Mouse (Mus musculus): Measurements from ENCODE around the gene Myo1e. TPM values are rescaled to one million over a fixed set of nuclear protein-coding genes. Genes with fewer than 3 reads are reported as not detected.

Myo1e gene
- polyA plus RNA-seq, 1 experiment = 15.4 TPM

DNA sequence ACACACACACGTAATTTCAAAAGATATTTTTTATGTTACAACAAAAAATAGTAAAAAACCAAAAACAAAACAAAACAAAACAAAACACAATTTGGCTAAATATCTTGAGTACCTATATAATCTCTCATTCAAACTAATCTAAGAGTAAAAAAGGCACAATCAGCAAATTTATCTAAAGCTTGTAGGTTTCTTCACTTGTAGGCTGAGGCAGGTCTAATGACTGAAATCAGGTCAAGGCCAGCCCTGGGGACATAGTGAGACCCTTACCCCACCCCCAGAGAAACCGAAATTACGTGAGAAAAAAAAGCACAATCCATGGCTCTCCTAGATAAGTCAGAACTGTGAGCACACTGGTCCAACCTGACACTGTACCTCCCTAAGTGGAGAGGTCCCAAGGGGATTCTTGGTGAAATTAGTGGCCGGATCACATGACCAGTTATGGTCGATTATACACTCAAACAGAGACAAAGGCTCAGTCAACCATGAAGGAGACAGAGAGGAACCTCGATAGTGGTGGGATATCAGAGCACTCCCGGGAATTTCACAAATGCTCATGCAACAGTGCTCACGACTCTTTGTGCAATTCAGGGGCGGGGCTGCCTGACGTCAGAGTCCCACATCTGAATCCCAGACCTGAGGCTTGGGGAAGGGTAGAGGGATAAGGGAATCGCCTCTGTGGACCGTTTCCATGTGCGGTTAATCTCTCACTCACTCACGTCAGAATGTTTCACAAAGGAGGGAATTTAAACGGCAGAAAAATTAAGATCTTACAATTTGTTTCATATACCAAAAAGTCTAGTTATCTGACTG is 3.7 kb upstream of the Myo1e start:
- no peaks in the 10 kb centered on the region for H3K36me3 ChIP-seq (ENCODE audit: control insufficient read depth, insufficient read depth, low read length)
- WGBS = 57% methylated on average over 15 of the region's 15 CpGs

DNA sequence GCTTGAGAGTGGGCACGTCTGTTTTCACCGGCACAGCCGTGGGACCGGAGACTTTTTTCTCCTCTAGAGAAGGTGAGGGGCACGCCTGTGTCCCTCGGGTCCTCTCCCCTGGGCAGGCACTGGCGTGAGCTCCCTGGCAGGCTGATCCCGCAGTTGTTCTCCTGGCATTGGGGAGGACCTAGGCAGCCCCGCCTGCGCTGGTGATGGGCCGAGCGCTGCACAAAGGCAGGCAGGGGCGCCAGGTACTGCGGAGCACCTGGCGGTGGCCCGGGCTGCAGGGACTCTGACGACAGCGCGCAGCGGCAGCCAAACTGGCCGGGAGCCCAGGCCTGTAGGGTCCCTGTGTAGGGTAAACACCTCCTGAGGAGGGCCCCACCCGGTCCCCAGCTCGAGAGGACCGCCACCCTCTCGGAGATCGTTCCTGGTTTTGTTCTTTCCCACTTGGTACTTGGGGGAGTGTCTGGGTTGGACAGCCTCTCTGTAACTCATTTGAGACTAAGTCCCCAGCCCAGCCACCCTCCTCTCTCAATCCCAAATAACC is 901 bp downstream of the Myo1e start:
- no peaks in the 10 kb centered on the region for H3K27me3 ChIP-seq (ENCODE audit: control insufficient read depth, insufficient read depth, low read length)
- H3K4me3 ChIP-seq (ENCODE audit: extremely low read depth, insufficient read depth, insufficient read length) = peak overlapping the region; percentile 98
- peak overlapping the region; percentile 85 for H3K27ac ChIP-seq (ENCODE audit: insufficient read depth, low read length)
- H3K36me3 ChIP-seq (ENCODE audit: control insufficient read depth, insufficient read depth, low read length) = no peaks in the 10 kb centered on the region
- H3K4me1 ChIP-seq (ENCODE audit: control insufficient read depth, insufficient read depth, insufficient read length) = peaks cover 8% of the 10 kb centered on the region; the same call in 1 of the 2 replicates
- peak in 1 of 2 experiments; percentile 39 for DNase-seq (ENCODE audit: low read depth in 1 of 2, low spot score in 2 of 2)
- 1% methylated on average over 26 of the region's 26 CpGs for WGBS
- TF ChIP-seq POLR2A (IDR thresholded peaks at IDR 0.05; ENCODE audit: low read depth, low read length) = no peak
- no peak for TF ChIP-seq CTCF (IDR thresholded peaks at IDR 0.05; ENCODE audit: extremely low read depth, insufficient read depth, insufficient read length, insufficient replicate concordance)

More for the DNA sequence above, 3.7 kb upstream of the Myo1e start:
- DNase-seq (ENCODE audit: low read depth in 1 of 2, low spot score in 2 of 2) = peak in 1 of 2 experiments; percentile 61
- peaks cover 3% of the 10 kb centered on the region; the same call in 1 of the 2 replicates for H3K4me1 ChIP-seq (ENCODE audit: control insufficient read depth, insufficient read depth, insufficient read length)
- no peaks in the 10 kb centered on the region for H3K27me3 ChIP-seq (ENCODE audit: control insufficient read depth, insufficient read depth, low read length)
- TF ChIP-seq CTCF (IDR thresholded peaks at IDR 0.05; ENCODE audit: extremely low read depth, insufficient read depth, insufficient read length, insufficient replicate concordance) (no peak), POLR2A (IDR thresholded peaks at IDR 0.05; ENCODE audit: low read depth, low read length) (no peak)
- H3K4me3 ChIP-seq (ENCODE audit: extremely low read depth, insufficient read depth, insufficient read length) = no peak overlapping the region
- no peak overlapping the region for H3K27ac ChIP-seq (ENCODE audit: insufficient read depth, low read length)

DNA sequence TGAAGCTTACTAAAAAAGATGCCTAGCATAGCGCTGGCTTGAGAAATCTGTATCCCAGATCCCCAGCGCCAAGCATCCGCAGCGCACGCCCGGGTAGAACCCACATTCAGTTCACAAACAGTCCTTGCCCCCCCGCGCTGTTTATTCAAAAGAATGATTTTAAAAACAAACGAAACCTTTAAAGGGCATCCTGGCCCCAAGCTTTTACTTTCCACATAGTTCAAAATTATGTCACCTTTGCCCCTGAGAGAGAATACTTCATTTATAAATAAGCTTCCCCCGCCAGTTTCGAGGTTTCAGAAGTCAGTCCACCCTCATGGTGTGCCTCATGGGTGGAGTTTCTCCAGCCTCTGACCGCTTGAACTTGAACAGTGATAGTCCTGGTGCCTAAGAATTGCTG is 1.6 kb downstream of the Myo1e start:
- H3K4me3 ChIP-seq (ENCODE audit: extremely low read depth, insufficient read depth, insufficient read length) = peak overlapping the region; percentile 98
- 25% methylated on average over 12 of the region's 12 CpGs for WGBS

DNA sequence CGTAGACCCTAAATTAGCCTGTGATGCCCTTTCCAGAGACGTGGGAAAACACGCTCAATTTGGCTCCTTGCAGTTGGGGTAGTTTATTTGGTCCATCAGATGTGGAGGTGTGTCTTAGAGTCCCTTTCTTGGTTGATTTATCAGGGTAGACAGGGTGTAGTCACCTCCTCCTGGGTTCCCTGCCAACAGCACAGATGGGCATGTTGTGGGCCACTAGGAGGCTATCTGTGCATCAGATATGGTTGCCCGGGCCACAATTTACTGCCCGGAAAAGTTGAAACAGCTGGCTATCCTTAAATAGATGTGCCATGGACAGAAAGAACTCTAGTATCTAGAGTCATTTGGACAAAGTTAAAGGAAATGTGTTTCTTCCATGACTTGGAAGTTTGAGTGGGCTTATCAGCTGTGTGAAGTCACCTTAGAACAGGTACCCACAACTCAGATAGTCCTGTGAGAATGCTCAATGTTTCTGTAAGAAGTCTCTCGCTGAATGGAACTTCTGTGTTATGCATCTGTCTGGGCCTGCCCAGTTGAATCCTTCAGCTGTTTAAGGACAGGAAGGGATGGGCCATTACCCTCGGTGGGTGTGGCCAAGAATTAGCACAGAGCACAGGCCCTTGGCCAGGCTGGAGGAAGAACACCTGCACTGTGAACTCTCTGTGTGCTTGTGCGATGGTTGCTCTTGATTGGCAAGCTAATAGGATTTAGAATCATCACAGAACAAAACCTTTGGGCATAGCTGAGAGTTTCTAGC is 2.3 kb downstream of the Myo1e start:
- H3K36me3 ChIP-seq (ENCODE audit: control insufficient read depth, insufficient read depth, low read length) = no peaks in the 10 kb centered on the region
- DNase-seq (ENCODE audit: low read depth in 1 of 2, low spot score in 2 of 2) = peak; percentile 71 to 81
- peak overlapping the region; percentile 37 for H3K4me3 ChIP-seq (ENCODE audit: extremely low read depth, insufficient read depth, insufficient read length)
- H3K27ac ChIP-seq (ENCODE audit: insufficient read depth, low read length) = peak overlapping the region; percentile 62
- H3K27me3 ChIP-seq (ENCODE audit: control insufficient read depth, insufficient read depth, low read length) = no peaks in the 10 kb centered on the region
- H3K4me1 ChIP-seq (ENCODE audit: control insufficient read depth, insufficient read depth, insufficient read length) = peaks cover 6% of the 10 kb centered on the region; the same call in 1 of the 2 replicates
- 52% methylated on average over 8 of the region's 8 CpGs for WGBS
- TF ChIP-seq POLR2A (IDR thresholded peaks at IDR 0.05; ENCODE audit: low read depth, low read length) = peak; percentile 42
- TF ChIP-seq CTCF (IDR thresholded peaks at IDR 0.05; ENCODE audit: extremely low read depth, insufficient read depth, insufficient read length, insufficient replicate concordance) = no peak

More for the DNA sequence above, 1.6 kb downstream of the Myo1e start:
- Histone ChIP-seq H3K36me3 (ENCODE audit: control insufficient read depth, insufficient read depth, low read length) (no peaks in the 10 kb centered on the region), H3K27ac (ENCODE audit: insufficient read depth, low read length) (peak overlapping the region; percentile 85), H3K4me1 (ENCODE audit: control insufficient read depth, insufficient read depth, insufficient read length) (peaks cover 6% of the 10 kb centered on the region; the same call in 1 of the 2 replicates), H3K27me3 (ENCODE audit: control insufficient read depth, insufficient read depth, low read length) (no peaks in the 10 kb centered on the region)
- TF ChIP-seq POLR2A (IDR thresholded peaks at IDR 0.05; ENCODE audit: low read depth, low read length) (no peak), CTCF (IDR thresholded peaks at IDR 0.05; ENCODE audit: extremely low read depth, insufficient read depth, insufficient read length, insufficient replicate concordance) (no peak)
- no peak for DNase-seq (ENCODE audit: low read depth in 1 of 2, low spot score in 2 of 2)

DNA sequence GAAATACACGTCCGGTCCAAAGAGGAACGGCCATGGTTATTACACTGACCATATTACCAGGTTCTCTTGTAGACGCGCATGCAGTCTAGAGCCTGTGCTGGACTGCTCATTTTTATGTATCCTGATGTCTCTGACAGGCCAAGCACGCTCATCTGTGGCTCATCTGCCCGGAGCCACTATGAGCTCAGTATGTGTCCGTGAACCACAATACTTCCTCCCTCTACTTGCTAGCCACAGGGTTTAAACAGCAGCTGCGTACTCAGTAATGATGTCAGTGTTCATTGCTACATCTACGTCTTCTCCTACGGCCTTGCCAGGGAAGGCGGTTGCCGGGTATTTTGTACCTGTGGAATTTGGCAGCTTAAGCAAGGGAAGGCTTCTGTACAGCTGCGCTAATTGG is 4.5 kb downstream of the Myo1e start:
- Histone ChIP-seq H3K27me3 (ENCODE audit: control insufficient read depth, insufficient read depth, low read length) (no peaks in the 10 kb centered on the region), H3K4me3 (ENCODE audit: extremely low read depth, insufficient read depth, insufficient read length) (no peak overlapping the region), H3K27ac (ENCODE audit: insufficient read depth, low read length) (no peak overlapping the region), H3K36me3 (ENCODE audit: control insufficient read depth, insufficient read depth, low read length) (no peaks in the 10 kb centered on the region), H3K4me1 (ENCODE audit: control insufficient read depth, insufficient read depth, insufficient read length) (peaks cover 6% of the 10 kb centered on the region; the same call in 1 of the 2 replicates)
- no peak for DNase-seq (ENCODE audit: low read depth in 1 of 2, low spot score in 2 of 2)
- 56% methylated on average over 14 of the region's 14 CpGs for WGBS
- TF ChIP-seq POLR2A (IDR thresholded peaks at IDR 0.05; ENCODE audit: low read depth, low read length) (no peak), CTCF (IDR thresholded peaks at IDR 0.05; ENCODE audit: extremely low read depth, insufficient read depth, insufficient read length, insufficient replicate concordance) (no peak)

DNA sequence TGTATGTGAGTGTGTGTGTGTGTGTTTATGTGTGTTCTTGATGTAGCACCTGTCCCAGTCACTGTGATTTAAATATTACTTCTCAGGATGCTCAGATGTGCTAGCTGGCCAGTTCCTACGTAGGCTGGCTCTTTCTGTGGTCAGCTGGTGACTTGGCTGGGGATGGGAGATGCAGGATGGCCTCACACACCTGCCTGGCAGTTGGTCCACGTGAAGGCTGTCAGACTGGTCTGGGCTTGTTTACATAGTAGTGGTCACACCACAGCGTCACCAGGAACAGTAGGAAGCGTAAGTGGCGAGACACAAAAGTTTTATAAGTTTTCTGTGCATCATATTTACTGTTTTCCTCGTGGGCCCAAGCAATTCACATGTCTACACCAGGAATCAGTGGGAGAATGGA is 9.4 kb downstream of the Myo1e start:
- H3K4me3 ChIP-seq (ENCODE audit: extremely low read depth, insufficient read depth, insufficient read length) = no peak overlapping the region
- H3K36me3 ChIP-seq (ENCODE audit: control insufficient read depth, insufficient read depth, low read length) = no peaks in the 10 kb centered on the region
- TF ChIP-seq POLR2A (IDR thresholded peaks at IDR 0.05; ENCODE audit: low read depth, low read length) (no peak), CTCF (IDR thresholded peaks at IDR 0.05; ENCODE audit: extremely low read depth, insufficient read depth, insufficient read length, insufficient replicate concordance) (no peak)
- 75% methylated on average over 6 of the region's 6 CpGs for WGBS
- H3K27ac ChIP-seq (ENCODE audit: insufficient read depth, low read length) = no peak overlapping the region
- H3K27me3 ChIP-seq (ENCODE audit: control insufficient read depth, insufficient read depth, low read length) = no peaks in the 10 kb centered on the region
- no peaks in the 10 kb centered on the region; the same call in 1 of the 2 replicates for H3K4me1 ChIP-seq (ENCODE audit: control insufficient read depth, insufficient read depth, insufficient read length)
- DNase-seq (ENCODE audit: low read depth in 1 of 2, low spot score in 2 of 2) = no peak

Measured in spleen, adult 2 months (tissue).